Mouse (Mus musculus) kidney, postnatal 14 days (tissue): ENCODE measurements around the gene Klk1b9.
A peak's percentile ranks its signal among the peaks of the same experiment; 100 is the strongest.
"Not testable (repeated sequence)": the region's sequence is repeated elsewhere in the genome, so short reads cannot be mapped to it uniquely, and the experiment has no call there.

Experiments used
- DNase-seq: peaks from one replicate; pipeline ENCODE4 v3.0.0; 2022; ENCODE audit warnings: mixed read lengths

The Klk1b9 gene

GRCm38 (mm10) chr7:43975761-43976160 lies at the start of gene Klk1b9:
Klk1b9 (plus strand) TSS chr7:43976061.
- DNase-seq = not testable (repeated sequence)

- DNase-seq = peak; percentile 32
Measured at GRCm38 (mm10) chr7:43928521-43928920, 47.3 kb upstream of the Klk1b9 start.

DNA sequence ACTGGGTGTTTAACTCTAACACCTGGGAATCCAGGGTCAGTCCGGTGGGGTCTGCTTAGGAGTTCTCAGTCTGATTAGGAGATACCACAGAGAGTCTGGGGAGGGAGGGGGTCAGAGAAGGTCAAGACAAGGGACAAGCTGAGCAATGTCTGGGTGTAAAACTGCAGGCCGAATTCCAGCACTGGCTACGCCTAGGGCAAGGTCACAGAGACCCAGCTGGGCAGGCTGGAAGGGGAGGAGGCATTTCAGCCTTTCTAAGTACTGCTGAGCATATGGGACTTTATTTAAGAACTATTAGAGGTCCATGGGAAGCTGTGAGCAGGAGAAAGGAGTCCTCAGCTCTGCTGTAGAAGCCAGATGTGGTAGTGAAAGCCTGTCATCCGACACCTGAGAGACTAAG lies 43.5 kb upstream of the Klk1b9 start:
- peak; percentile 13 for DNase-seq

- no peak for DNase-seq
Measured at GRCm38 (mm10) chr7:43933440-43933839, 42.4 kb upstream of the Klk1b9 start, which contains the start of gene Klk15. Klk15 (plus strand) TSS chr7:43933740.

- peak; percentile 49 for DNase-seq
Measured at GRCm38 (mm10) chr7:43934747-43935146, 41.1 kb upstream of the Klk1b9 start.

DNA sequence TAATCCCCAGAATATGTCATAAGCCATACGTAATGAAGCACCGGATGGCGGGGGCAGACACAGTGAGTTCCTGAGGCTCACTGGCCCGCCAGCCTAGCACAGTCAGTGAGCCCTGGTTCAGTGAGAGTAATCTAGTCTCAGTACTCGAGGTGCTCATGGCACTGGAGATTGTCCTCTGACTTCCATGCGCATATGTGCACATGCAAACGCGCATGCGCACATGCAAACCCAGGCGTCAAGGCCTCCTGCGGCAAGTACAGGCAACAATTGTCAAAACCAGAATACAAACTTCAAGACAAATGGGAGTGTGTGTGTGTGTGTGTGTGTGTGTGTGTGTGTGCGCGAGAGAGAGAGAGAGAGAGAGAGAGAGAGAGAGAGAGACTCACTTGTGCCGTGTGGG lies 39.3 kb upstream of the Klk1b9 start:
- no peak for DNase-seq

DNA sequence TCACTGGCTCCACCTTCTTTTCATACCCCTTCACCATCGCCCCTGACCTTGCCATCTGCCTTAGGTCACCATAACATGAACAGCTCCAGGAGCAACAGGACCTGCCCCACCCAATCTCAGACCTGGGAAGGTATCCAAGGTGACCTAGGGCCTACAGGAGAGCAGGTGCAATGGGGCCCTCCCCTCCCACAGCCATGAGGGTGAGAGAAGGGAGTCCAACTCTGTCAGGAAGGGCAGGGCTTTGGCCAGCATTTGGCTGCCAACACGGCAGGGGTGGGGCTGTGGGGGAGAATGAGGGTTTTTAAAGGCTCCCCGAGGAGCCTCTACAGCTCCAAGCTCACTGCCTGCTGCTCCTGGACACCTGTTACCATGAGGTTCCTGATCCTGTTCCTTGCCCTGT lies 33.6 kb upstream of the Klk1b9 start:
- not testable (repeated sequence) for DNase-seq

- DNase-seq = no peak
Measured at GRCm38 (mm10) chr7:43944727-43945264, 31.1 kb upstream of the Klk1b9 start.

GRCm38 (mm10) chr7:43950364-43950763 lies 25.5 kb upstream of the Klk1b9 start, which contains the start of gene Klk1b8:
Klk1b8 (plus strand) TSS chr7:43950664.
- no peak for DNase-seq

DNA sequence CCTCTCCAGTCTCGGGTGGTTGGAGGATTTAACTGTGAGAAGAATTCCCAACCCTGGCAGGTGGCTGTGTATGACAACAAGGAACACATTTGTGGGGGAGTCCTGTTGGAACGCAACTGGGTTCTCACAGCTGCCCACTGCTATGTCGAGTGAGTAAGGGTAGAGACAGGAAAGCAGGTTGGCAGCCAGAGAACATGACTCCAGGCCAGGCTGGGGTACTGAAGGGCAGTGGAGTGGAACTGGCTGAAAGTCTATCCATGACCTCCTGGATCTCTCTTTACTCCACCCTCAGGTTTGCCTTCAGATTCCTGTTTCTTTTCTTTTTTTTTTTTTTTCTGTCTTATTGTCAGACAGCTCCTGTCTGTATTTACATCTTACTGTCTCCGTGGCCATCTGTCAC lies 23.2 kb upstream of the Klk1b9 start:
- peak; percentile 44 for DNase-seq

DNA sequence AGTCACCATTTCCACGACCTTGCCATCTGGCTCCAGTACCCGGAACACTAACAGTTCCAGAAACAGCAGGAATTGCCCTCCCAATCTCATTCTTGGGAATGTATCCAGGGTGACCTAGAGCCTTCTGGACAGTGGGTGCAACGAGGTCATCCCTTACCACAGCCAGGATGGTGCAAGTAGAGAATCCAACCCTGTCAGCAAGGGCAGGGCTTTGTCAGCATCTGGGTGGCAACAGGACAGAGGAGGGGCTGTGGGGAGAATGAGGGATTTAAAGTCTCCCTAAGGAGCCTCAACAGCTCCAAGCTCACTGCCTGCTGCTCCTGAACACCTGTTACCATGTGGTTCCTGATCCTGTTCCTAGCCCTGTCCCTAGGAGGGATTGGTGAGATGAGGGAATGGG lies 9.4 kb upstream of the Klk1b9 start, which contains the start of gene Klk1b1:
Klk1b1 (plus strand) TSS at position 301 of the 400 bp plus-strand sequence.
- DNase-seq = no peak

DNA sequence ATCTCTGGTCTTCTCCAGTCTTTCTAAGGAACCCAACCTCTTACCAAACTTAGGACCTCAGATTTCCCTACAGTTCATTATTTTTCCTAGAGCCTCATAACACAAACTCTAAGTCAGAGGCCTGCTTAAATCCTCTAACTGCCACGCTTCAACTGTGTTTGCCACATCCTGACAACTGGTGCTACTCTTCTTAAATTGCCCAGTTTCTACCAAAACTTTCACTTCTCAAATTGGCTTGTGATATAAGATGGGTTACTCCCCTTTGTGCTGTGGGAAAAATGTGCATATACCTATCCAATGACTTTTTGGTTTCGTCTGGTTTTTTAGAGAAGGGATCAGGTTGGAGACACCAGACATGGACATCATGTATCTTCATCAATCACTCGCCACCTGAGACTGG lies 8.8 kb upstream of the Klk1b9 start:
- DNase-seq = no peak

- DNase-seq = no peak
Measured at GRCm38 (mm10) chr7:43967612-43968011, 8.2 kb upstream of the Klk1b9 start.

DNA sequence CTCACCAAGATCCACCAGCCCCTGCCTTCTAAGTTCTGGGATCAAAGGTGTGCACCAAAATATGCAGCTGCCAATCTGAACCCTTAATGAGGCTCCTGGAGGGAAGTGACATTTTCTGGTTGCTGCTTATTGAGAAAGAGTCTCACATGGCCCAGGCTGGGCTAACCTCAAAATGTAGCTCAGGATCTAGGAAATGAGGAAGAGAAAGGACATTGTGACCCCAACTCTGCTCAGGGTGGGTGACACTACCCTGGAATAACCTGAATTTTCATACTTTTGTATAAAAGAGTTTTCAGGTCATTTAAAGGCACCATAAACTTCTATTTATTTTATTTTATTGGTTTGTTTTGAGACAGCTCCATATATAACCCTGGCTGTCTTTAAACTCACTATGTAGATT lies 9.8 kb downstream of the Klk1b9 start:
- no peak for DNase-seq

DNA sequence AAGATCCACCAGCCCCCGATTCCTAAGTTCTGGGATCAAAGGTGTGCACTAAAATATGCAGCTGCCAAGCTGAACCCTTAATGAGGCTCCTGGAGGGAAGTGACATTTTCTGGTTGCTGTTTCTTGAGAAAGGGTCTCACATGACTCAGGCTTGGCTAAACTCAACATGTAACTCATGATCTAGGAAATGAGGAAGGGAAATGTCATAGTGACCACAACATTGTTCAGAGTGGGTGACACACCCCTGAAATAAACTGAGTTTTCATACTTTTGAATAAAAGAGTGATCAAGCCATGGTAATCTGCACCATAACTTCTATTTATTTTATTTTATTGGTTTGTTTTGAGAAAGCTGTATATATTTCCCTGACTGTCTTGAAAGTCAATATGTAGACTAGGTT lies 19.0 kb downstream of the Klk1b9 start:
- DNase-seq = not testable (repeated sequence)

DNA sequence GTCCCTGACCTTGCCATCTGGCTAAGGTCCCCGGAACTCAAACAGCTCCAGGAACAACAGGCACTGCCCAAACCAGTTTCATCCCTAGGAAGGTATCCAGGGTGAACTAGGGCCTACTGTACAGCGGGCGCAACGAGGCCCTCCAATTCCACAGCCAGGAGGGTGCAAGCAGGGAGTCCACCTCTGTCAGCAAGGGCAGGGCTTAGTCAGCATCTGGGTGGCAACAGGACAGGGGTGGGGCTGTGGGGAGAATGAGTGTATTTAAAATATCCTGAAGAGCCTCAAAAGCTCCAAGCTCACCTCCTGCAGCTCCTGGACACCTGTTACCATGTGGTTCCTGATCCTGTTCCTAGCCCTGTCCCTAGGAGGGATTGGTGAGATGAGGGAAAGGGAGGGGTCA lies 19.7 kb downstream of the Klk1b9 start, which contains the start of gene Klk1b11:
Klk1b11 (plus strand) TSS at position 301 of the 400 bp plus-strand sequence.
- not testable (repeated sequence) for DNase-seq

DNA sequence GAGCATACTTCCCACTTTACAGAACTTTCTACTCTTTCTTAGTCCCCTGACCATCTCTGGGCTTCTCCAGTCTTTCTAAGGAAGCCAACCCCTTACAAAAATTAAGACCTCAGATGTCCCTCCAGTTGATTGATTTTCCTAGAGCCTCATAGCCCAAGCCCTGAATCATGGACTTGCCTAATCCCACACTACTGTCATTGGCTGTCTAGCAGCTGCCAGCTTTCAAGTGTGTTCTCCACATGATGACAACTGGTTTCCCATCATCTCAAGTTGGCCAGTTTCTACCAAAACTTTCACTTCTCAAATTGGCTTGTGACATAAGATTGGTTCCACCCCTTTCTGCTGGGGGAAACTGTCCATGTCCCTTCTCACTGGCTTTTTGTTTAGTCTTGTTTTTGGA lies 29.0 kb downstream of the Klk1b9 start:
- DNase-seq = no peak

DNA sequence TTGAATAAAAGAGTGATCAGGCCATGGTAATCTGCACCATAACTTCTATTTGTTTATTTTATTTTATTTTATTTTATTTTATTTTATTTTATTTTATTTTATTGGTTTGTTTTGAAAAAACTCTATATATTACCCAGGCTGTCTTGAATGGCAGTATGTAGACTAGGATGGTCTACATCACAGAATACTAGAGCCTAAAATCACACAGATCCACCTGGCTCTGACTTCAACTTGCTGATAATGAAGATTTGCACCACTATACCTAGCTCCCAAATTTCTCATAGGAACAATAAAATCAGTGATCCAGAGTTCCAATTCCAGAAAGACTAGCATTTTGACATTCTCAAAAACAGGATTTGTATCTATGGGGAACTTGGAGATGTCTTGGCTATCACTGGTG lies 36.0 kb downstream of the Klk1b9 start, which contains the start of gene Klk1b26:
Klk1b26 (plus strand) TSS at position 301 of the 400 bp plus-strand sequence.
- not testable (repeated sequence) for DNase-seq

- DNase-seq = not testable (repeated sequence)
Measured at GRCm38 (mm10) chr7:44014666-44015065, 38.8 kb downstream of the Klk1b9 start.

DNA sequence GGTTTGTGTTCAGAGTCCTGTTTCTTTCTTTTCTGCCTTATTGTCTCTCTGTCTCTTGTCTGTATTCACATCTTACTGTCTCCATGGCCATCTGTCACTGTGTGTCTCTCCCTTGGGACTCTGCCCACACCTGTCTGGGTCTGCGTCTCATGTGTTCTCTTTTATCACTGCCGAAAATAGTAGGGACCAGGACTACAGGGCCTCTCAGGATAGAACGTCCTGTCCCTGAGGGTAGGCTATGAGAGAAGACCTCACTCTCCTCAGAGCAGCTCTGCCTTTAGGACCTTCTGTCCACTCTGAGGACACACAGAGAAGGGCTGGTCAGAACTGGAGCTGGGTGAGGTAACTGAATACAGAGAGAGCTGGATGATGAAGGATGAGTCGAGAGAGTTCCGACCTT lies 39.2 kb downstream of the Klk1b9 start:
- DNase-seq = no peak
